Mouse (Mus musculus): ENCODE data around the gene Hkdc1. TPM values are rescaled to one million over a fixed set of nuclear protein-coding genes. Genes with fewer than 3 reads are reported as not detected.

Gene Hkdc1
- polyA plus RNA-seq, 2 experiments, result 1.1 to 2.3 TPM

GRCm38 (mm10) chr10:62410943-62411342 is 11.3 kb downstream of the Hkdc1 start:
- WGBS, result 14% methylated on average over 5 of the region's 5 CpGs
- DNase-seq (ENCODE audit: low spot score), result peak; percentile 52
- H3K4me2 ChIP-seq (replicated peaks; ENCODE audit: low read depth, low read length, severe bottlenecking), result no peak overlapping the region
- ATAC-seq (ENCODE audit: low FRiP score, low read depth), result 0 out of 2 replicates have a peak, but pooled peaks have one; percentile 57
- no peak for TF ChIP-seq POLR2A (IDR thresholded peaks at IDR 0.05; ENCODE audit: borderline replicate concordance, extremely low read depth, insufficient read depth, insufficient read length)
- H3K9ac ChIP-seq (ENCODE audit: low read depth, low read length, severe bottlenecking), result no peak overlapping the region
- 0 out of 2 replicates have a peak, but pooled peaks cover 4% of the 10 kb centered on the region for H3K4me1 ChIP-seq (ENCODE audit: control insufficient read depth, insufficient read depth, low read length)
- no peak overlapping the region for H3K4me3 ChIP-seq (replicated peaks; ENCODE audit: low read length)
- no peaks in the 10 kb centered on the region for H3K36me3 ChIP-seq (ENCODE audit: control insufficient read depth, insufficient read depth, low read length)
- no peaks in the 10 kb centered on the region for H3K27me3 ChIP-seq (ENCODE audit: control insufficient read depth, insufficient read depth, low read length)
- no peak overlapping the region for H3K27ac ChIP-seq (replicated peaks; ENCODE audit: low read depth, low read length)
- H3K9me3 ChIP-seq (ENCODE audit: control insufficient read depth, low read length), result no peaks in the 10 kb centered on the region

- no peak for TF ChIP-seq POLR2A (IDR thresholded peaks at IDR 0.05; ENCODE audit: borderline replicate concordance, extremely low read depth, insufficient read depth, insufficient read length)
- Histone ChIP-seq H3K27me3 (ENCODE audit: control insufficient read depth, insufficient read depth, low read length) (no peaks in the 10 kb centered on the region), H3K9me3 (ENCODE audit: control insufficient read depth, low read length) (no peaks in the 10 kb centered on the region), H3K27ac (replicated peaks; ENCODE audit: low read depth, low read length) (no peak overlapping the region), H3K4me3 (replicated peaks; ENCODE audit: low read length) (peak overlapping the region; percentile 17; the same call in 1 of the 2 replicates), H3K4me1 (ENCODE audit: control insufficient read depth, insufficient read depth, low read length) (0 out of 2 replicates have a peak, but pooled peaks cover 2% of the 10 kb centered on the region), H3K36me3 (ENCODE audit: control insufficient read depth, insufficient read depth, low read length) (no peaks in the 10 kb centered on the region), H3K9ac (ENCODE audit: low read depth, low read length, severe bottlenecking) (no peak overlapping the region), H3K4me2 (replicated peaks; ENCODE audit: low read depth, low read length, severe bottlenecking) (peak overlapping the region; percentile 37)
- WGBS, result 32% methylated on average over 14 of the region's 14 CpGs
- ATAC-seq (ENCODE audit: low FRiP score, low read depth) (peak; percentile 84), DNase-seq (ENCODE audit: low spot score) (peak; percentile 59)
These were observed 17.4 kb downstream of the Hkdc1 start for GRCm38 (mm10) chr10:62404901-62405300.

GRCm38 (mm10) chr10:62401641-62402111 is 20.6 kb downstream of the Hkdc1 start:
- 0 out of 2 replicates have a peak, but pooled peaks cover 2% of the 10 kb centered on the region for H3K4me1 ChIP-seq (ENCODE audit: control insufficient read depth, insufficient read depth, low read length)
- H3K27me3 ChIP-seq (ENCODE audit: control insufficient read depth, insufficient read depth, low read length), result no peaks in the 10 kb centered on the region
- H3K9me3 ChIP-seq (ENCODE audit: control insufficient read depth, low read length), result no peaks in the 10 kb centered on the region
- no peak overlapping the region for H3K27ac ChIP-seq (replicated peaks; ENCODE audit: low read depth, low read length)
- ATAC-seq (ENCODE audit: low FRiP score, low read depth) (no peak), DNase-seq (ENCODE audit: low spot score) (no peak)
- H3K4me3 ChIP-seq (replicated peaks; ENCODE audit: low read length), result no peak overlapping the region
- H3K9ac ChIP-seq (ENCODE audit: low read depth, low read length, severe bottlenecking), result no peak overlapping the region
- TF ChIP-seq POLR2A (IDR thresholded peaks at IDR 0.05; ENCODE audit: borderline replicate concordance, extremely low read depth, insufficient read depth, insufficient read length), result no peak
- 85% methylated on average over 19 of the region's 19 CpGs for whole genome bisulfite sequencing
- H3K36me3 ChIP-seq (ENCODE audit: control insufficient read depth, insufficient read depth, low read length), result no peaks in the 10 kb centered on the region
- H3K4me2 ChIP-seq (replicated peaks; ENCODE audit: low read depth, low read length, severe bottlenecking), result no peak overlapping the region

GRCm38 (mm10) chr10:62383011-62383410 is 39.3 kb downstream of the Hkdc1 start:
- H3K4me2 ChIP-seq (replicated peaks; ENCODE audit: low read depth, low read length, severe bottlenecking), result no peak overlapping the region
- no peak for TF ChIP-seq POLR2A (IDR thresholded peaks at IDR 0.05; ENCODE audit: borderline replicate concordance, extremely low read depth, insufficient read depth, insufficient read length)
- no peak overlapping the region for H3K9ac ChIP-seq (ENCODE audit: low read depth, low read length, severe bottlenecking)
- H3K4me1 ChIP-seq (ENCODE audit: control insufficient read depth, insufficient read depth, low read length), result no peaks in the 10 kb centered on the region
- no peak for ATAC-seq (ENCODE audit: low FRiP score, low read depth)
- no peaks in the 10 kb centered on the region for H3K9me3 ChIP-seq (ENCODE audit: control insufficient read depth, low read length)
- H3K27me3 ChIP-seq (ENCODE audit: control insufficient read depth, insufficient read depth, low read length), result no peaks in the 10 kb centered on the region
- WGBS, result 84% methylated on average over 3 of the region's 3 CpGs
- H3K27ac ChIP-seq (replicated peaks; ENCODE audit: low read depth, low read length), result no peak overlapping the region
- no peaks in the 10 kb centered on the region for H3K36me3 ChIP-seq (ENCODE audit: control insufficient read depth, insufficient read depth, low read length)
- H3K4me3 ChIP-seq (replicated peaks; ENCODE audit: low read length), result no peak overlapping the region
- no peak for DNase-seq (ENCODE audit: low spot score)

- ATAC-seq (ENCODE audit: low FRiP score, low read depth) (no peak), DNase-seq (ENCODE audit: low spot score) (no peak)
- Histone ChIP-seq H3K9ac (ENCODE audit: low read depth, low read length, severe bottlenecking) (no peak overlapping the region), H3K4me2 (replicated peaks; ENCODE audit: low read depth, low read length, severe bottlenecking) (no peak overlapping the region), H3K36me3 (ENCODE audit: control insufficient read depth, insufficient read depth, low read length) (no peaks in the 10 kb centered on the region), H3K4me1 (ENCODE audit: control insufficient read depth, insufficient read depth, low read length) (no peaks in the 10 kb centered on the region), H3K4me3 (replicated peaks; ENCODE audit: low read length) (no peak overlapping the region), H3K9me3 (ENCODE audit: control insufficient read depth, low read length) (no peaks in the 10 kb centered on the region), H3K27ac (replicated peaks; ENCODE audit: low read depth, low read length) (no peak overlapping the region), H3K27me3 (ENCODE audit: control insufficient read depth, insufficient read depth, low read length) (no peaks in the 10 kb centered on the region)
- no peak for TF ChIP-seq POLR2A (IDR thresholded peaks at IDR 0.05; ENCODE audit: borderline replicate concordance, extremely low read depth, insufficient read depth, insufficient read length)
These were observed 41.4 kb downstream of the Hkdc1 start for GRCm38 (mm10) chr10:62380936-62381335.

GRCm38 (mm10) chr10:62379808-62380207 is 42.5 kb downstream of the Hkdc1 start, which contains the start of gene Hk1:
Hk1 (minus strand) TSS chr10:62379908.
- Histone ChIP-seq H3K4me1 (ENCODE audit: control insufficient read depth, insufficient read depth, low read length) (no peaks in the 10 kb centered on the region), H3K9me3 (ENCODE audit: control insufficient read depth, low read length) (no peaks in the 10 kb centered on the region), H3K9ac (ENCODE audit: low read depth, low read length, severe bottlenecking) (no peak within 1 kb of the TSS), H3K36me3 (ENCODE audit: control insufficient read depth, insufficient read depth, low read length) (no peaks in the 10 kb centered on the region), H3K4me3 (replicated peaks; ENCODE audit: low read length) (no peak within 1 kb of the TSS), H3K27me3 (ENCODE audit: control insufficient read depth, insufficient read depth, low read length) (no peaks in the 10 kb centered on the region), H3K27ac (replicated peaks; ENCODE audit: low read depth, low read length) (no peak within 1 kb of the TSS), H3K4me2 (replicated peaks; ENCODE audit: low read depth, low read length, severe bottlenecking) (no peak within 1 kb of the TSS)
- ATAC-seq (ENCODE audit: low FRiP score, low read depth) (no peak), DNase-seq (ENCODE audit: low spot score) (no peak)
- TF ChIP-seq POLR2A (IDR thresholded peaks at IDR 0.05; ENCODE audit: borderline replicate concordance, extremely low read depth, insufficient read depth, insufficient read length), result no peak
- WGBS, result 77% methylated on average over 1 of the region's 1 CpGs

Measured in limb, embryonic 14.5 days (tissue).